Mouse (Mus musculus) limb, embryonic 15.5 days (tissue): ENCODE results near the gene Nup214. TPM values are rescaled to one million over a fixed set of nuclear protein-coding genes. Genes with fewer than 3 reads are reported as not detected.

Source experiments
- ATAC-seq: fragments of 200-750 bp; cut with Nextera tagmentation; 2 replicates; pipeline ENCODE4 v1.8.0; 2017; ENCODE audit warnings: low read depth, moderate TSS enrichment; ENCODE audit not compliant: insufficient number of reproducible peaks, low FRiP score, low TSS enrichment
- H3K27ac ChIP-seq: fragments of 300-500 bp; sonication (generic); 2 replicates; pipeline ENCODE4 v1.5.1; 2015; ENCODE audit warnings: moderate library complexity, mild to moderate bottlenecking, inconsistent platforms
- H3K27me3 ChIP-seq: fragments of 300-500 bp; sonication (generic); 2 replicates; pipeline ENCODE4 v1.6.1; 2015; ENCODE audit warnings: inconsistent platforms
- H3K36me3 ChIP-seq: fragments of 300-500 bp; sonication (generic); 2 replicates; pipeline ENCODE4 v1.6.1; 2015; ENCODE audit warnings: inconsistent platforms
- H3K4me1 ChIP-seq: fragments of 300-500 bp; sonication (generic); 2 replicates; pipeline ENCODE4 v1.6.1; 2015; ENCODE audit warnings: inconsistent platforms
- H3K4me2 ChIP-seq: fragments of 300-500 bp; sonication (generic); 2 replicates; pipeline ENCODE4 v1.6.1; 2015; ENCODE audit warnings: mild to moderate bottlenecking, inconsistent platforms
- H3K4me3 ChIP-seq: fragments of 300-500 bp; sonication (generic); 2 replicates; pipeline ENCODE4 v1.5.1; 2015; ENCODE audit warnings: mild to moderate bottlenecking, inconsistent platforms
- H3K9ac ChIP-seq: fragments of 300-500 bp; sonication (generic); 2 replicates; pipeline ENCODE4 v1.6.1; 2015; ENCODE audit warnings: inconsistent platforms
- H3K9me3 ChIP-seq: fragments of 300-500 bp; sonication (generic); 2 replicates; pipeline ENCODE4 v1.6.1; 2016; ENCODE audit warnings: inconsistent platforms
- WGBS: fragments of 180-500 bp; shearing (Covaris S2); methylation state at CpG from one replicate; pipeline ENCODE4 v1.1.7; 2015; 5-methylcytosine and 5-hydroxymethylcytosine counted together
- polyA plus RNA-seq: library from polyadenylated mRNA; unstranded; fragments of >200 nt; fragmentation: Nextera tagmentation; extraction: Ambion mirVana; gene quantifications from 2 replicates; pipeline ENCODE4 v1.2.1, GENCODE M21; 2015

The Nup214 gene
- polyA plus RNA-seq, 1 experiment from 2014 or later: 73.9 TPM

DNA sequence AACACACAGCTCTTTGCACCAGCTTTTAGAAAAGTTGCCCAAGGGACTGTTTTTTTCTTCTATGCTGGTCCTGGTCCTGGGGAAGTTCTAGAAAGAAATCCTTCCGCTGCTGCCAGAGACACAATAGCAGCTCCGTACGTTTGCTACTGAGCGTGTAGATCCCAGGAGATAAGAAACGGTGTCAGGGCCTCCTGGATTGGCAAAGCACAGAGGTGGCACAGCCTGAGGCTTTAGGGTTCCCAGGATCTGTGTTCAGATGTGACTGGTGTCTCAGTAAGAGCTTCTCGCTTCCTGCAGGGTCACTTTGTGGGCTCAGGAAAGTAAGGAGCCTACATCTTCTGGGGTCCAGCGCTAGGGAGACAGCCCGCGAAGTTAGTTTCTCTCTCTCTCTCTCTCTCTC, 23.3 kb upstream of the Nup214 start:
- no peak for ATAC-seq
- Histone ChIP-seq H3K9ac (peak overlapping the region; percentile 55; the same call in 1 of the 2 replicates), H3K36me3 (0 out of 2 replicates have a peak, but pooled peaks cover 12% of the 10 kb centered on the region), H3K27ac (no peak overlapping the region), H3K4me2 (peak overlapping the region; percentile 96), H3K9me3 (no peaks in the 10 kb centered on the region), H3K4me3 (peak overlapping the region; percentile 61), H3K4me1 (peaks cover 25% of the 10 kb centered on the region), H3K27me3 (no peaks in the 10 kb centered on the region)
- 21% methylated on average over 9 of the region's 9 CpGs for WGBS

DNA sequence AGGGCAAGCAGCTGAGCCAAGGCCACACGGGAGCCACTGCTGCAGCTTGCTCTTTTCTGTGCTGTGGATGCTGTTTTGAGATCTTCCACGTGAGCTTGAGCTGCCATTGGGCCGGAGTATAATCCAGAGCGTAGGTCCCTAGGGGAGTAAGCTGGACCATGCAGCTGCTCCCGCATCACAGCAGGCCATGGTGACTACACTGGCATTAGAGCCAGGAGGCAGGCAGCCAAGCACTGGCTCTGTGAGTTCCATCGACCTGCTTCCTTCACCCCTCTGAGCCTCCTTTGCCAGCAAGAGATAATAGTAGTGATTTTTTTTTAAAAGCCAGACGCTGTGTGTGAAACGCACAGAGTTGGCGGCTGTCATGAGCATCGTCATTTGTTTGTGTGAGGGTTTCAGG, 22.0 kb upstream of the Nup214 start:
- 85% methylated on average over 10 of the region's 10 CpGs for WGBS

DNA sequence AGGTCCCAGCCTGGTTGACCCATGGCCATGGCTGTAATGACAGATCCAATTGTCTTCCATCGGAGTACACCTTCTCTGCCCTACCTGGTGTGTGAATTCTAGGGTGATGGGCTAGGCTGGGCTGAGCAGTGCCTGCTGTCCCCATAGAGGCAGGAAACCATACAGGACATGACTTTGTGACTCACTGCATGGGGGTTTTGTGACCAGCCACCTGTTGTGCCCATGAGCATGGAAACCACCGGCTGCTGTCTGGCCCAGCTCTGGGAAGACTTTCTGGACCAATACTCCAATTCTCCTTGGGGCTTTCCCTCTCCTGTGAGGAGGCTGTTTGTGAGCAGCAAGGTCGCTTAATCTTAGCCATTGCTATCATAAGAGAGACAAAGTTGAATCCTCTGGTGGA, 21.5 kb upstream of the Nup214 start:
- Histone ChIP-seq H3K4me2 (no peak overlapping the region), H3K4me1 (peaks cover 25% of the 10 kb centered on the region), H3K27ac (no peak overlapping the region), H3K36me3 (0 out of 2 replicates have a peak, but pooled peaks cover 12% of the 10 kb centered on the region), H3K27me3 (no peaks in the 10 kb centered on the region), H3K4me3 (no peak overlapping the region), H3K9me3 (no peaks in the 10 kb centered on the region), H3K9ac (no peak overlapping the region)
- WGBS: 77% methylated on average over 3 of the region's 3 CpGs
- ATAC-seq: no peak

More for the DNA sequence above, 22.0 kb upstream of the Nup214 start:
- Histone ChIP-seq H3K9me3 (no peaks in the 10 kb centered on the region), H3K4me2 (no peak overlapping the region), H3K36me3 (0 out of 2 replicates have a peak, but pooled peaks cover 12% of the 10 kb centered on the region), H3K27ac (no peak overlapping the region), H3K27me3 (no peaks in the 10 kb centered on the region), H3K4me3 (no peak overlapping the region), H3K4me1 (peaks cover 25% of the 10 kb centered on the region), H3K9ac (no peak overlapping the region)
- no peak for ATAC-seq

DNA sequence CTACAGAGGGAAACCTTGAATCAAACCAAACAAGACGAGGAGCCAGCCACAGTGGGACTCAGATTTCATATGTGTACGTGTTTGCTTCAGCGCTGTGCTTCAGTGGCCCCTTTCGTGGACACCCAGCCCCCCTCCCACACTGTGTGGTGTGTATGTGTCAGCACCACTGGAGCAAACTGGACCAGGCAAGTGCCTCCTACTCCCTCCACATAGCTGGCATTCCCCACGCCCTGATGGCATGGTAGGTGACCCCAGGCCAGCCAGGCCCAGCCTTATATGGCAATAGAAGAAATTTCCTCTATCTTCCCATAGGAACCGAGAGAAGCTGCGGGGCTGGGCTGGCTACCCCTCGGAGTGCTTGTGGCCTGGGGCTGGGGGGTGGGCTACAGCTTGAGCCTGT, 20.5 kb upstream of the Nup214 start:
- 78% methylated on average over 8 of the region's 8 CpGs for WGBS
- no peak for ATAC-seq
- Histone ChIP-seq H3K27ac (no peak overlapping the region), H3K36me3 (0 out of 2 replicates have a peak, but pooled peaks cover 12% of the 10 kb centered on the region), H3K4me1 (peaks cover 25% of the 10 kb centered on the region), H3K9ac (no peak overlapping the region), H3K9me3 (no peaks in the 10 kb centered on the region), H3K4me2 (no peak overlapping the region), H3K4me3 (no peak overlapping the region), H3K27me3 (no peaks in the 10 kb centered on the region)

DNA sequence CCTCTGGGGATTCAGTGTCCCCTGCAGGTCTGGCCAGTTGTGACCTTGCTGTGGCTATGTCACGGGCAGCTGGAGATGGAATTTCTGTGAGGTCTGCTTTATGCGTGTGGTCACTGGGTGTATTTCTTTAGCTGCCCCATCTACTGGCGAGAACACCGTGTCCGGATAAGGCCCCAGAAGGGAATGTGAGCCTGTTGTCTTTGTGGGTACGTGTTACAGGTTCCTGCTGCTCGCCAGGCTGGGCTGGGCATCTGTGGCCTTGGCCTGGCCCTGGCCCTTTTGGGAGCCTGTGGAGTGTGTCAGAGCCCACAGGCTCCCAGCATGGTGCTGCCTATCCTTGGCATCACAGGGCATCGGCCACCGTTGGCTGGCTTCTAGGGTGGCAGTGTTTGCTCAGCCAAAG, 19.5 kb upstream of the Nup214 start:
- no peak for ATAC-seq
- Histone ChIP-seq H3K9ac (no peak overlapping the region), H3K4me2 (no peak overlapping the region), H3K36me3 (0 out of 2 replicates have a peak, but pooled peaks cover 12% of the 10 kb centered on the region), H3K4me3 (no peak overlapping the region), H3K4me1 (peaks cover 24% of the 10 kb centered on the region), H3K9me3 (no peaks in the 10 kb centered on the region), H3K27ac (no peak overlapping the region), H3K27me3 (no peaks in the 10 kb centered on the region)
- 90% methylated on average over 9 of the region's 9 CpGs for WGBS

DNA sequence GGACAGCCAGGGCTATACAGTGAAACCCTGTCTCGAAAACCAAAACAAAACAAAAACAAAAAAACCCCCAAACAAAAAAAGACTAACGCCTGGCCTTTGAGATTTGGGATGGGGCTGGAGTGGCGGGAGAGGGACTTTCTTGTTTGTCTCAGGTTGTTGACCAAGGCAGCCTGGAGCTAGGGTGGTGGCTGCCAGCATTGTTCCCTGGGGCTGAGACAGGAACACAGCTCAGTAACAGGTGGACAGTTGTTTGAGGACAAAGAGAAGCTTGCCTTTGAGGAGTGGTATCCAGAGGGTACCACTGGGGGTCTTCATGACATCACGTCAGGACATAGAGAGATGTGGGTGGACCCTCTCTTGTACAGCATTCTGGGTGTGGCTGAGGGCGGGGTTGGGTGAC, 18.6 kb upstream of the Nup214 start:
- no peak overlapping the region for H3K4me2 ChIP-seq
- no peak overlapping the region for H3K4me3 ChIP-seq
- H3K36me3 ChIP-seq: 0 out of 2 replicates have a peak, but pooled peaks cover 12% of the 10 kb centered on the region
- peaks cover 16% of the 10 kb centered on the region for H3K4me1 ChIP-seq
- H3K27ac ChIP-seq: no peak overlapping the region
- H3K9me3 ChIP-seq: no peaks in the 10 kb centered on the region
- H3K27me3 ChIP-seq: no peaks in the 10 kb centered on the region
- ATAC-seq: no peak
- no peak overlapping the region for H3K9ac ChIP-seq
- WGBS: 85% methylated on average over 5 of the region's 5 CpGs

DNA sequence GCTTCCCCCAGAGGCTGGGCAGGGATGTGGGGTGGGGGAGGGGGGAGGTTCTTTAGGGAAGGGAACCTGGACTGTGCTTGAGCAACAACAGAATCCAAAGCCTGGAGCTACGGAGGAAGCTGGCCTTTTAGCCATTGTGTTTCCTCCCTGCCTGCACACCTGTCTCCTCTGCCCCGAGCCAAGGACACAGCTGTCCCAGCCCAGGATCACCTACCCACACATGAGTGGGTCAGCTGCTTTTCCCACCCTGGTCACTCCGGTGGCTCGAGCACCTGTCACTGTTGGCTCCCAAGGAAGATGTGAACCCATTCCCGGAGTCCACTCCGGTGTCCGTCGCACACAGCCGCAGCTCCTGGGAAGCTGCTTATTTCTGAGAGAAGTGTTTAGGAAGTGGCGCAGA, 17.0 kb upstream of the Nup214 start:
- Histone ChIP-seq H3K9me3 (no peaks in the 10 kb centered on the region), H3K36me3 (peaks cover 17% of the 10 kb centered on the region; the same call in 1 of the 2 replicates), H3K4me3 (no peak overlapping the region), H3K4me2 (no peak overlapping the region), H3K9ac (no peak overlapping the region), H3K27me3 (no peaks in the 10 kb centered on the region), H3K4me1 (peaks cover 2% of the 10 kb centered on the region; the same call in 1 of the 2 replicates), H3K27ac (no peak overlapping the region)
- no peak for ATAC-seq
- 89% methylated on average over 10 of the region's 10 CpGs for WGBS

DNA sequence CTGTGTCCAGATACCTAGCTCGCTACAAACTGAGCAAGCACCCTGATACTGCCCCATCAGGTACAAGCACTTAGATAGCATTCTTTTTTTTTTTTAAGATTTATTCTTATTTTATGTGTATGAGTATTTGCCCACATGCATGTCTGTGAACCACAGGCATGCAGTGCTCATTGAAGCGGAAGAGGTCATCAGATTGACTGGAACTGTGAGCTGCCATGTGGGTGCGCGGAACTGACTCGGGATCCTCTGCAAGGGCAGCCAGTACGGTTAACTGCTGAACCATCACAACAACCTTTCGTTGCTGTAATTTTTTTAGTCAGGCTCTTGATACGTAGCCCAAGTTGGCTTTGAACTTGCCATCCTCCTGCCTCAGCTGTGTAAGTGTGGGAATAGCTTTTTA, 13.2 kb upstream of the Nup214 start:
- Histone ChIP-seq H3K4me1 (peaks cover 11% of the 10 kb centered on the region), H3K4me3 (no peak overlapping the region), H3K27ac (peak overlapping the region; percentile 85), H3K9me3 (no peaks in the 10 kb centered on the region), H3K36me3 (peaks cover 5% of the 10 kb centered on the region; the same call in 1 of the 2 replicates), H3K4me2 (no peak overlapping the region), H3K27me3 (no peaks in the 10 kb centered on the region), H3K9ac (no peak overlapping the region)
- no peak for ATAC-seq
- 94% methylated on average over 8 of the region's 8 CpGs for WGBS

DNA sequence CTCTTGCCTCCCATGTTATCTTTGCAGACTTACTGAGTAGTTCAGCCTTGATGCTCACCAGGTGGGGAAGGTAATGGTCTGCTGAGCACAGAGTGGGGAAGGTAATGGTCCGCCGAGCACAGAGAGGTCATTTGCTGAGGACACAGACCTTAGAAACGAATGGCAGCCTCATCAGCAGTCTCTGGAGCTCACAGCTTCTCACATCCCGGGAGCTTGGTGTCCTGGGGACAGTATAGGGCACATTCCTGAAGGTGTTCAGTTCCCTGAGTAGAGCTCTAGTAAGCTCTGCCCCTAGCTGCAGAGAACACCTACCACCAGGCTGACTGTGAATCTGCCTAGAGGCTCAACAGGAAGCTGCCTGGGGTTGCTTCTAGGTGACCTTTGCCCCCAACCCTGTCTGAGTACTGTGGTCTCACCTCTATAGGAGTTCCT, 12.4 kb upstream of the Nup214 start:
- H3K36me3 ChIP-seq: peaks cover 5% of the 10 kb centered on the region; the same call in 1 of the 2 replicates
- no peaks in the 10 kb centered on the region for H3K9me3 ChIP-seq
- no peak overlapping the region for H3K4me2 ChIP-seq
- no peak overlapping the region for H3K4me3 ChIP-seq
- no peaks in the 10 kb centered on the region for H3K27me3 ChIP-seq
- H3K4me1 ChIP-seq: peaks cover 11% of the 10 kb centered on the region
- WGBS: 72% methylated on average over 4 of the region's 4 CpGs
- no peak overlapping the region for H3K9ac ChIP-seq
- no peak for ATAC-seq
- peak overlapping the region; percentile 85 for H3K27ac ChIP-seq

DNA sequence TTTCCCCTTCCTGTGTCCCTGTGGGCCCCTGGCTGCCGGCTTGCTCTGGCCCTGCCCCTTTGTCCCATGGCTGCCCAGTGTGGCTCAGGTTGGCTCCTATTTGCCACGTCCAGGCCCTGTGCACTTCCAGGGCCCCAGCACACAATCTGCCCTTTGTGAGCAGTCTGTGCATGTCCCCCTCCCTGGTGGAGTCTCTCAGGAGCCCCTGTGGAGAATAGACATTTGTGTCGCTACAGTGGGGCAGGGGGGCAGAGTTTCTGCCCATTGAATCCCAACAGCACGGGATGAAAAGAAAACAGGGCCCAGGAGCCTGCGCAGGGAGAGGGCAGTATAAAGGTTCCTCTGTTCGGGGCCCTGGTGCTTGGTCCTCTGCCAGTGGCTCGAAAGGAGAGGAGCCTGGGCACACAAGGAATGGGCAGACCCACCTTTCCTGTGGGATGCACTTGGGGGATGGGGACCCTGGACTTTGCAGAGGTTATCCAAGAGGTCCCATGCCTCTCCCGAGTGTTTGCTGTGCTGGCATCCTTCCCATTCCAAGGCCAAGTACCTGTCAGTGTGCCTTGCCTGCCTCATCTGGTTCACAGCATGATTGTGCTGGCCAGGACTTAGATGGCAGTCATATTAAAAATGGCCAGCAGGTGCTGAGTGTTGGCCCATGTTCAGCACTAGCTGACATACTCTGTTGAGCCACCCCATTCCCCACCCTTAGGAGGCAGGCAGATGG, 11.6 kb upstream of the Nup214 start:
- Histone ChIP-seq H3K9ac (no peak overlapping the region), H3K36me3 (peaks cover 5% of the 10 kb centered on the region; the same call in 1 of the 2 replicates), H3K9me3 (no peaks in the 10 kb centered on the region), H3K4me2 (no peak overlapping the region), H3K4me3 (no peak overlapping the region), H3K27me3 (no peaks in the 10 kb centered on the region), H3K4me1 (peaks cover 11% of the 10 kb centered on the region), H3K27ac (peak overlapping the region; percentile 85)
- 63% methylated on average over 8 of the region's 8 CpGs for WGBS
- ATAC-seq: peak; percentile 67

DNA sequence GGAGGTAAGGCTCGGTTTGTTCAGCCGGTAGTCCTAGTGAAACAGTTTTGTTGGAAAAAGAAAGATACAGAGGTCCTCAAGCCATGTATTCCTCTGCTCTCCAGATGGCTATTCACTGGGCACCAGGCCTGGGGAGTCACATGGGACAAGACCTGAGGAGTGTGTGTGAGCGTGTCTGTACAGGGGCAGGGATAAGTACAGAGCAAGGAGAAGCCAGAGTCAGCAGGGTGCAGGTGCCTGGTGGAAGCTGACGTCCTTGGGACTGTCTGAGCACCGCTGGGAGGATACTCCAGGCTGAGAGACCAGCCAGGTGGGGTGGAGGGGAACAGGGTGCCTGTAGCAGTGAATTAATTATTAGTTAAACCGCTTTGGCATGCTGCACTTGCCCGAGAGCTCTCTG, 10.7 kb upstream of the Nup214 start:
- Histone ChIP-seq H3K27ac (peak overlapping the region; percentile 85), H3K4me3 (no peak overlapping the region), H3K27me3 (no peaks in the 10 kb centered on the region), H3K36me3 (peaks cover 5% of the 10 kb centered on the region; the same call in 1 of the 2 replicates), H3K4me1 (peaks cover 11% of the 10 kb centered on the region), H3K4me2 (no peak overlapping the region), H3K9me3 (no peaks in the 10 kb centered on the region), H3K9ac (no peak overlapping the region)
- no peak for ATAC-seq
- WGBS: 69% methylated on average over 7 of the region's 7 CpGs

DNA sequence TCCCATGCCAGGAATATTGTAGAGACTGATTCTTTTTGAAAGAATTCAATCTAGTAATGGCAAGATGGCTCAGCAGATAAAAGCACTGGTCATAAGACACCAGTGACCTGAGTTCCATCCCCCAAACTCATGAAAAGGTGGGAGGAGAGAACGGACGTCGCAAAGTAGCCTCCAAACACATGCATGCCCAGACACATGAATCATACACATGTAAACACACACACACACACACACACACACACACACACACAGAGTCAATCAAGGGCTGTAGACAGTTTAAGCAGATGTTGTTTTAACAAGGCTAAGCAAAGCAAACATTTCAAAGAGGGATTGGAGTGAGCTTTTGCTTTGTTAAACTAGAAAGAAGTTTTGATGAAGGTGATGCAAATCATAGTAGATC, 10.0 kb upstream of the Nup214 start:
- ATAC-seq: no peak
- Histone ChIP-seq H3K9me3 (no peaks in the 10 kb centered on the region), H3K36me3 (peaks cover 7% of the 10 kb centered on the region)

More for the DNA sequence above, 10.0 kb upstream of the Nup214 start:
- H3K27ac ChIP-seq: no peak overlapping the region
- 74% methylated on average over 3 of the region's 3 CpGs for WGBS
- no peaks in the 10 kb centered on the region for H3K27me3 ChIP-seq
- H3K4me3 ChIP-seq: no peak overlapping the region
- H3K4me1 ChIP-seq: peaks cover 11% of the 10 kb centered on the region
- no peak overlapping the region for H3K4me2 ChIP-seq
- H3K9ac ChIP-seq: no peak overlapping the region
